Mouse (Mus musculus) E14TG2a.4 (cell line): ENCODE measurements at regions not wholly inside any gene's neighbourhood (a gene's known extent, or its start where the extent isn't known, plus 50 kb on each side); places are given as distances from the start of the nearest gene placed in this dataset.
"Not testable (repeated sequence)": the region's sequence is repeated elsewhere in the genome, so short reads cannot be mapped to it uniquely, and the experiment has no call there.

Experiments used
- H3K27me3 ChIP-seq: 2 replicates; pipeline ENCODE4 v1.6.1; 2014; ENCODE audit warnings: low read length, control low read depth; ENCODE audit not compliant: insufficient read depth
- H3K36me3 ChIP-seq: 2 replicates; pipeline ENCODE4 v1.6.1; 2014; ENCODE audit warnings: low read length, control low read depth; ENCODE audit not compliant: insufficient read depth
- H3K4me1 ChIP-seq: replicated peaks from 2 replicates; pipeline ENCODE4 v1.6.1; 2014; ENCODE audit warnings: low read depth, low read length, control low read depth
- H3K4me3 ChIP-seq: replicated peaks from 2 replicates; pipeline ENCODE4 v1.5.1; 2014; ENCODE audit warnings: mild to moderate bottlenecking, low read length
- H3K9me3 ChIP-seq: 2 replicates; pipeline ENCODE4 v1.6.1; 2014; ENCODE audit warnings: low read length, control low read depth
- CTCF ChIP-seq: conservative IDR thresholded peaks from 2 replicates; pipeline ENCODE4 v1.5.1; 2014; ENCODE audit warnings: low read length
- NANOG ChIP-seq: IDR thresholded peaks from 2 replicates; pipeline ENCODE4 v1.6.1; 2014; ENCODE audit warnings: borderline replicate concordance, low read length, mixed read lengths
- POU5F1 ChIP-seq: IDR thresholded peaks from 2 replicates; pipeline ENCODE4 v1.6.1; 2014; ENCODE audit warnings: low read length, borderline replicate concordance

DNA sequence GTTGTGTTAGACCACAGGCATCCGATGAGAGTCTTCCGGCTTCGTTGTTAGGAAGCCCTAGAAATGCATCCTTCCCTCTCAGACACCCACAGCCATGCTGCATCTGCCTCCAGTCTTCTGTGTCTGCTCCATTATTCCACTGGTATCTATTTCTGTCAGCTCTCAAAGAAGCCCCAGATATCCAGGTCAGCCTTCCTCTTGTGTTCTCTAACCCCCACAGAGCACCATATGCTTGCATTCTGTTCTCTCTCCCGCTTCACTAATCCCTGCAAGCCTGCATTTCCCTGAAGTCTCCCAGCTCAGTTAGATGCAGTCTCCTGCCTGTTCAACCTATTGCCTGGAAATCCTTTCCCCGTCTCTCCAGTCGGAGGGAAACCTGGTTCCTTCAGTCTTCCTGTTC is 53.6 kb upstream of the Wdfy3 start:
- no peaks in the 10 kb centered on the region for H3K27me3 ChIP-seq
- TF ChIP-seq NANOG, result no peak
- no peak for TF ChIP-seq CTCF
- H3K4me1 ChIP-seq, result no peaks in the 10 kb centered on the region; the same call in 1 of the 2 replicates
- H3K9me3 ChIP-seq, result peaks cover 4% of the 10 kb centered on the region; the same call in 1 of the 2 replicates
- no peak overlapping the region for H3K4me3 ChIP-seq
- no peaks in the 10 kb centered on the region for H3K36me3 ChIP-seq

DNA sequence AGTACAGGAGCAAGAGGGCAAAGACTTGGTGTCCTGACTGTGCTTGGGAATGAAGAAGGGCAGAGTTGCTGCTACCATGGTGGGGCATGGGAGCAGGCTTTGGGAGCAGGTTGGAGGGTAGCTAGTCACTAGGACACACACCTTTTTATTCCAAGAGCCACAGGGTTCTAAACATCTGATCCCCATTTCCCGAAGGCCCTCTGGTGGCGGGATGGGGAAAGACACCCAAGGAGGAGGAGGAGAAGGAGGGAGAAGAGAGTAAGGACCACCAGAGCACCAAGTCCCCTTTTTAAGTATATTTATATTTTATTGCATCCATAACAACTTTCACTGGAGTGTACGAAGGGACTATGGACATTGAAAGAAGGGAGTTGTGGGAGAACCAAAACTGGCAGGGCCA is 57.0 kb upstream of the Wdfy3 start:
- no peaks in the 10 kb centered on the region for H3K9me3 ChIP-seq
- peak; percentile 89 for TF ChIP-seq CTCF
- TF ChIP-seq NANOG, result no peak
- H3K4me1 ChIP-seq, result no peaks in the 10 kb centered on the region; the same call in 1 of the 2 replicates
- H3K27me3 ChIP-seq, result no peaks in the 10 kb centered on the region
- no peaks in the 10 kb centered on the region for H3K36me3 ChIP-seq
- no peak overlapping the region for H3K4me3 ChIP-seq

DNA sequence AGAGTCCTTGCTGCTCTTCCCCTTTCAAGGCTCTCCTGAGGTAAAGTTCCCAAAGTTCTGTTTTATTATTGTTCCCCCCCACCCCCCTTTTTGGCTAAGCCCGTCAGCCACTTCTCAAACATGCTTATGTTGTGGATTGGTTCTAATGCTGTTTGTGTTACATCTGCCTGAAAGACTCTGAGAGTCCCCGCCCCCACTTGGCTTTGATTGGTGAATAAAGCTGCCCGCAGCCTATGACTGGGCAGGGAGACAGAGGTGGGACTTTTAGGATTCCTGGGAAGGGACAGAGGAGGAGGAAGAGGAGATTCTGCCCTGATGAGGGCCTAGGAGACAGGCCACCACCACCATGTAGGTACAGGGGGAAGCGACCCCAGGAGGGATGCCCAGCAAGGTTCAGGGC is 78.3 kb upstream of the Wdfy3 start:
- Histone ChIP-seq H3K4me3 (0 out of 2 replicates have a peak overlapping the region, but pooled peaks have one; percentile 20), H3K36me3 (no peaks in the 10 kb centered on the region), H3K27me3 (no peaks in the 10 kb centered on the region), H3K4me1 (peaks cover 11% of the 10 kb centered on the region; the same call in 1 of the 2 replicates), H3K9me3 (no peaks in the 10 kb centered on the region)
- TF ChIP-seq NANOG (no peak), POU5F1 (no peak), CTCF (no peak)

DNA sequence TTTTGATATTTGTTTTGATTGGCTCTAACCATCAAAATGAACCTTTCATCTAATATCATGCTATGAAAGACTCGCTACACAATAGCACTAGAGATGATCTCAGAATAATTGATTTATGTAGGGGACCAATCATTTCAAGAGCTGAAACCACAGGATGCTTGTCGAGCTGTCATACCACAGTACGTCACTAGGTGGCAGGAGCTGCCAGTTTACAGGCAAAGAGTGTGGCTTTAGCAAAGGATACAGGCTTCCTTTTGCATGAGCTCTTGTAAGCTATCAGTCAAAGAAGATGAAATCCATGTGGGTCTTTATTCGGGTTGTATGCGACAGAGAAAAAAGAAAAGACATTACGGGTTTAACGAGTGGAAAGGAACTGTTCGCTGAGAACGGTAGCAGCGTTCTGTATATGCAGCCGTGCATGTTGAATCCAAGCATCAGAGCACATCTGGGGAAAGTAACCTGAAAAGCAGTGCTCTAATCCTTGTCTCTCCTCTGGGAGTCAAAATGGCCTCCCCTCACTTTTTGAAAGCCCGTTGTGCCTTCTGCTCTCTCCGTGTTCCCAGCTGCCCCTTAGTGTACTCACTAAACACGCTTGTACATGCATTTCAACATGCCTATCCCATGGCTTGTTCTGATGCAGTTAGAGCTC is 79.9 kb upstream of the Wdfy3 start:
- peaks cover 15% of the 10 kb centered on the region; the same call in 1 of the 2 replicates for H3K4me1 ChIP-seq
- no peak overlapping the region for H3K4me3 ChIP-seq
- TF ChIP-seq NANOG (no peak), POU5F1 (no peak), CTCF (peak; percentile 92)
- H3K27me3 ChIP-seq, result no peaks in the 10 kb centered on the region
- H3K36me3 ChIP-seq, result no peaks in the 10 kb centered on the region
- no peaks in the 10 kb centered on the region for H3K9me3 ChIP-seq

DNA sequence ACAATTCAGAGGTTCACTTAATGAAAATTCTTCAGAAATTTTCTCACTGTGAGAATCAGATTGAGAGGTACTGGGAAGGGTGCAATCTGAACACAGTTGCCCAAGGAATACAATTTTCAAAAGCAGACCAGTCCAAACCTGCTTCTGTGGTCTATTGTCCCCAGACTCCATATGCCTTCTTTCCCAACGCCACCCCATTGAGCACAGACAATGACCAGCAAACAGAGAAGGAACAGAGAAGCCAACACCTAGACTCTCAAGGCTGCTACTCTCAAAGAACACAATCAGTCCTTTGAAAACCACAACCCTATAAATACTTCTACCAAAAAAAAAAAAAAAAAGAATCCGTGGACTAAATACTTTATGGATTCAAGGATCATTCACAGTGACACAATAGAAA is 89.9 kb upstream of the Wdfy3 start:
- H3K4me3 ChIP-seq, result no peak overlapping the region
- peaks cover 8% of the 10 kb centered on the region; the same call in 1 of the 2 replicates for H3K9me3 ChIP-seq
- no peaks in the 10 kb centered on the region for H3K27me3 ChIP-seq
- peaks cover 15% of the 10 kb centered on the region for H3K4me1 ChIP-seq
- H3K36me3 ChIP-seq, result no peaks in the 10 kb centered on the region
- no peak for TF ChIP-seq CTCF
- no peak for TF ChIP-seq POU5F1
- TF ChIP-seq NANOG, result no peak; the same call in 1 of the 2 replicates

DNA sequence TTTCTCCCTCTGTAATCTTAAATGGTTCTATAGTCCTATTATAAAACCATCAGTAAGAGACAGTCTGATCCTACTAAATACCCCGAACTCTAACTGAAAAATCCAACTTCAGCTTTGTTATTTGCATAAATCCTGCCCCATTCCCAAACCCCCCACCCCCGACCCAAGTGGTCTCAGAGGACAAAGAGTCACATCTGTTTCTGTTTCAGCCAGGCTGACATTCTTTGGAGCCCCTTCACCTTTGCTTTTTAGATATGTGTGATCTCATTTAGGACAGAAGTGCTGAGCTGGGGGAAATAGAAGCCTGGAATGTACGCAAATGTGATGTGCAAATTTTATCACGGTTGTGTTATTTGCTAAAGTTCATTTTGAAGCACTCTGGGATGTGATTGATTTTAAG is 98.3 kb upstream of the Wdfy3 start:
- Histone ChIP-seq H3K36me3 (no peaks in the 10 kb centered on the region), H3K4me3 (no peak overlapping the region), H3K9me3 (peaks cover 6% of the 10 kb centered on the region), H3K27me3 (no peaks in the 10 kb centered on the region), H3K4me1 (peaks cover 5% of the 10 kb centered on the region)
- no peak for TF ChIP-seq NANOG
- TF ChIP-seq POU5F1, result no peak
- TF ChIP-seq CTCF, result no peak

DNA sequence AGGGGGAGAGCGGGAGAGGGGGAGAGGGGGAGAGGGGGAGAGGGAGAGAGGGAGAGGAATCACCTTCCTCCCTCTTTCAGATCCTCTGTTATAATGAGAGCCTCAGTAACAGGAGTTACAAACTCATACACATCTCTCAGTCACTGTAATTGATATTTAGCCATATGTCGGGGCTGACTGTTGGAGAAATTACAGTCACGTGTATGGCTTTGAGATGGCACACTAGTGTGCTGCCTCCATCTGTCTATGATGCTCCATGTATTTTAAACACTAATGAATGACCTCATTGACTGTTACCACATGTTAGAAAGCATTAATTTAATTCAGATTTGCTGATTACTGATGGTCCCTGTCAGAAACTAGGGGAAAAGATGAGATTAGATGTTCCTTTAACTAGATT is 102.1 kb upstream of the Wdfy3 start:
- Histone ChIP-seq H3K36me3 (no peaks in the 10 kb centered on the region), H3K27me3 (no peaks in the 10 kb centered on the region), H3K9me3 (0 out of 2 replicates have a peak, but pooled peaks cover 6% of the 10 kb centered on the region), H3K4me3 (no peak overlapping the region), H3K4me1 (peaks cover 3% of the 10 kb centered on the region)
- TF ChIP-seq CTCF (no peak), POU5F1 (no peak), NANOG (no peak)

GRCm38 (mm10) chr5:102180250-102180649 is 110.5 kb upstream of the Wdfy3 start:
- no peaks in the 10 kb centered on the region for H3K27me3 ChIP-seq
- no peaks in the 10 kb centered on the region for H3K36me3 ChIP-seq
- TF ChIP-seq NANOG, result no peak
- TF ChIP-seq POU5F1, result no peak
- TF ChIP-seq CTCF, result no peak

GRCm38 (mm10) chr5:102188951-102189350 is 119.2 kb upstream of the Wdfy3 start:
- H3K27me3 ChIP-seq, H3K4me1 ChIP-seq, H3K36me3 ChIP-seq, H3K4me3 ChIP-seq: not testable (repeated sequence)
- H3K9me3 ChIP-seq, result peaks cover 13% of the 10 kb centered on the region

More at GRCm38 (mm10) chr5:102180250-102180649, 110.5 kb upstream of the Wdfy3 start:
- peaks cover 10% of the 10 kb centered on the region; the same call in 1 of the 2 replicates for H3K9me3 ChIP-seq
- H3K4me1 ChIP-seq, result no peaks in the 10 kb centered on the region
- H3K4me3 ChIP-seq, result no peak overlapping the region
